Mouse (Mus musculus): ENCODE data around the gene Celf1. TPM values are rescaled to one million over a fixed set of nuclear protein-coding genes. Genes with fewer than 3 reads are reported as not detected.

Celf1 gene
- total and polyA plus RNA-seq, 3 experiments, result 29.7 to 69.7 (median 52.8) TPM

DNA sequence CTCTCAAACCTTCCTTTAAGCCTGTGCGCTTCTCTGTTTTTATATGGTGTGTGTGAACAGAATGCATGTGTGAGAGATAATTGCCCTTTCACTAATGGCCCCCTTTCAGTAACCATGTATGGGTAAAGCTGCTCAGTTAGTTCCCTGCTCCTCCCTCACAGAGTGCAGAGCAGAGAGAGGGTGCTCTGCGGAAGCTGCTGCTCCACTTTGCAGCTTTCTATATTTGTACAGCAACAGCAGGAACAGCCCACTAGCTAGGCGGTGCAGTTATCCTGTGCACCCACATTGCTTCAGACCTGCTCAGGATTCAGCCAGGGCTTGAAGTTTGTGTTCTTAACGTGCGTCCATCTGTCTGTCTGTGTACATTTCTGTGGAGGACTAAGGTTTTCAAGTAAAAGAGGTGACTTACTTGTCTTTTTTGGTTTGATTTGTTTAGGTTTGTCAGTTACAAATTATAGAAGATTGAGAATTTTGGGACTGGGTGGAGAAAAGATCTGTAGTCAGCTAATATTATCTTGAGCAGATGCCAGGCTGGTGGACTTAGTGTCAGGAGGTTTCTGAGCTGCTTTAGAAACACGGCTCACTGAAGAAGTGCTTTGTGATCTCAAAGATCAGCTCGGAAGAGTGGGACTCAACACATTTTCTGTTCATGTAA lies 24.8 kb downstream of the Celf1 start:
- no peak overlapping the region for H3K9ac ChIP-seq (ENCODE audit: insufficient read depth, low read depth)
- H3K4me1 ChIP-seq (ENCODE audit: control insufficient read depth in 1 of 2, insufficient read depth in 2 of 2), result peaks cover 0 to 17% of the 10 kb centered on the region in 2 experiments; a peak in 2 of 4 replicates
- no peaks in the 10 kb centered on the region for H3K9me3 ChIP-seq (replicated peaks; ENCODE audit: low read length)
- no peak for DNase-seq (ENCODE audit: extremely low read depth)
- peaks cover 0 to 27% of the 10 kb centered on the region in 2 experiments for H3K36me3 ChIP-seq (replicated peaks in 1 of 2; ENCODE audit: control insufficient read depth in 1 of 2, insufficient read depth in 1 of 2, low read length in 1 of 2)
- H3K4me3 ChIP-seq (replicated peaks in 1 of 3; ENCODE audit: low read depth in 2 of 3, low read length in 2 of 3, poor library complexity in 1 of 3), result no peak overlapping the region
- no peaks in the 10 kb centered on the region for H3K27me3 ChIP-seq (replicated peaks)
- in situ Hi-C loops (cut with MboI; ENCODE audit: low pct_ligation_motif_present, low pct_unique_long_range_greater_than_20kb, low sequenced_read_pairs), result no loop called here
- TF ChIP-seq MAX (IDR thresholded peaks at IDR 0.05; ENCODE audit: low read length) (no peak), SIN3A (IDR thresholded peaks at IDR 0.05; ENCODE audit: low read length) (no peak), KAT2A (IDR thresholded peaks at IDR 0.05; ENCODE audit: insufficient replicate concordance, low read length) (no peak), EP300 (IDR thresholded peaks at IDR 0.05; ENCODE audit: low read length) (no peak), SMC3 (IDR thresholded peaks at IDR 0.05; ENCODE audit: low read depth, low read length) (no peak), MXI1 (IDR thresholded peaks at IDR 0.05; ENCODE audit: low read depth, low read length) (no peak), CHD1 (IDR thresholded peaks at IDR 0.05; ENCODE audit: low read depth, low read length) (no peak), NELFE (IDR thresholded peaks at IDR 0.05; ENCODE audit: low read depth, low read length) (no peak), ELF1 (IDR thresholded peaks at IDR 0.05; ENCODE audit: low read depth, low read length) (no peak), TCF12 (IDR thresholded peaks at IDR 0.05; ENCODE audit: low read depth, low read length) (no peak), UBTF (IDR thresholded peaks at IDR 0.05; ENCODE audit: low read depth, low read length) (no peak), ZMIZ1 (IDR thresholded peaks at IDR 0.05; ENCODE audit: low read depth, low read length) (no peak), IRF4 (IDR thresholded peaks at IDR 0.05; ENCODE audit: low read depth, low read length) (no peak), USF2 (conservative IDR thresholded peaks at IDR 0.05; ENCODE audit: low read depth, low read length) (no peak), JUND (conservative IDR thresholded peaks at IDR 0.05; ENCODE audit: low read depth, low read length) (no peak), ZKSCAN1 (IDR thresholded peaks at IDR 0.05; ENCODE audit: borderline replicate concordance, low read depth, low read length) (no peak), ETS1 (conservative IDR thresholded peaks at IDR 0.05; ENCODE audit: low read depth, low read length) (no peak)
- dilution Hi-C loops (cut with MboI; ENCODE audit: extremely low pct_ligation_motif_present, extremely low pct_unique_long_range_greater_than_20kb, low sequenced_read_pairs), result no loop called here
- no peak overlapping the region for H3K4me2 ChIP-seq (ENCODE audit: insufficient read depth, low read depth, poor library complexity, severe bottlenecking)
- no peak overlapping the region for H3K27ac ChIP-seq (ENCODE audit: insufficient read depth, low read depth)
- peaks cover 75% of the 10 kb centered on the region for H3K79me2 ChIP-seq (replicated peaks; ENCODE audit: control insufficient read depth, extremely low read depth, insufficient read depth, poor library complexity, severe bottlenecking)

GRCm38 (mm10) chr2:90965466-90966080 lies 25.4 kb downstream of the Celf1 start:
- peaks cover 0 to 25% of the 10 kb centered on the region in 2 experiments for H3K36me3 ChIP-seq (replicated peaks in 1 of 2; ENCODE audit: control insufficient read depth in 1 of 2, insufficient read depth in 1 of 2, low read length in 1 of 2)
- peaks cover 0 to 20% of the 10 kb centered on the region in 2 experiments; a peak in 2 of 4 replicates for H3K4me1 ChIP-seq (ENCODE audit: control insufficient read depth in 1 of 2, insufficient read depth in 2 of 2)
- no peak overlapping the region for H3K4me3 ChIP-seq (replicated peaks in 1 of 3; ENCODE audit: low read depth in 2 of 3, low read length in 2 of 3, poor library complexity in 1 of 3)
- DNase-seq (ENCODE audit: extremely low read depth), result no peak
- dilution Hi-C loops (cut with MboI; ENCODE audit: extremely low pct_ligation_motif_present, extremely low pct_unique_long_range_greater_than_20kb, low sequenced_read_pairs), result no loop called here
- no peaks in the 10 kb centered on the region for H3K9me3 ChIP-seq (replicated peaks; ENCODE audit: low read length)
- H3K27me3 ChIP-seq (replicated peaks), result no peaks in the 10 kb centered on the region
- no peak overlapping the region for H3K4me2 ChIP-seq (ENCODE audit: insufficient read depth, low read depth, poor library complexity, severe bottlenecking)
- no peak for TF ChIP-seq PAX5 (IDR thresholded peaks at IDR 0.05; ENCODE audit: low read length)
- TF ChIP-seq NRF1 (IDR thresholded peaks at IDR 0.05; ENCODE audit: low read depth, low read length), result no peak
- no peak for TF ChIP-seq GABPA (IDR thresholded peaks at IDR 0.05; ENCODE audit: insufficient replicate concordance, low read depth, low read length)
- no peak for TF ChIP-seq MXI1 (IDR thresholded peaks at IDR 0.05; ENCODE audit: low read depth, low read length)
- TF ChIP-seq POLR2AphosphoS2 (IDR thresholded peaks at IDR 0.05; ENCODE audit: low read depth, low read length), result no peak
- TF ChIP-seq EP300 (IDR thresholded peaks at IDR 0.05; ENCODE audit: low read length), result no peak
- no peak for TF ChIP-seq MAZ (IDR thresholded peaks at IDR 0.05; ENCODE audit: low read depth, low read length)
- no peak for TF ChIP-seq RCOR1 (conservative IDR thresholded peaks at IDR 0.05; ENCODE audit: low read depth, low read length)
- no peak for TF ChIP-seq CHD1 (IDR thresholded peaks at IDR 0.05; ENCODE audit: low read depth, low read length)
- no peak for TF ChIP-seq ELF1 (IDR thresholded peaks at IDR 0.05; ENCODE audit: low read depth, low read length)
- no peak for TF ChIP-seq JUN (IDR thresholded peaks at IDR 0.05; ENCODE audit: insufficient read depth, low read depth, low read length)
- no peak for TF ChIP-seq HCFC1 (IDR thresholded peaks at IDR 0.05; ENCODE audit: low read depth, low read length)
- no peak for TF ChIP-seq KAT2A (IDR thresholded peaks at IDR 0.05; ENCODE audit: insufficient replicate concordance, low read length)
- no peak for TF ChIP-seq CTCF (conservative IDR thresholded peaks at IDR 0.05 in 1 of 2, IDR thresholded peaks at IDR 0.05 in 1 of 2; ENCODE audit: low read depth in 2 of 2, low read length in 2 of 2)
- no peak for TF ChIP-seq IRF4 (IDR thresholded peaks at IDR 0.05; ENCODE audit: low read depth, low read length)
- no peak for TF ChIP-seq RAD21 (IDR thresholded peaks at IDR 0.05; ENCODE audit: low read depth, low read length)
- no peak for TF ChIP-seq ETS1 (conservative IDR thresholded peaks at IDR 0.05; ENCODE audit: low read depth, low read length)
- TF ChIP-seq SMC3 (IDR thresholded peaks at IDR 0.05; ENCODE audit: low read depth, low read length), result no peak
- in situ Hi-C loops (cut with MboI; ENCODE audit: low pct_ligation_motif_present, low pct_unique_long_range_greater_than_20kb, low sequenced_read_pairs), result no loop called here
- no peak overlapping the region for H3K9ac ChIP-seq (ENCODE audit: insufficient read depth, low read depth)
- peaks cover 73% of the 10 kb centered on the region for H3K79me2 ChIP-seq (replicated peaks; ENCODE audit: control insufficient read depth, extremely low read depth, insufficient read depth, poor library complexity, severe bottlenecking)
- H3K27ac ChIP-seq (ENCODE audit: insufficient read depth, low read depth), result no peak overlapping the region
